Mouse (Mus musculus) embryo, embryonic 10 days (tissue): ENCODE measurements around the gene Cela1.

Source experiments
- DNase-seq: peaks from one replicate; pipeline ENCODE4 v3.0.0-alpha.2; 2015; ENCODE audit warnings: low spot score

Cela1 gene

GRCm38 (mm10) chr15:100687430-100687971 is at the start of gene Cela1:
Cela1 (minus strand) TSS chr15:100687921.
- DNase-seq: no peak

GRCm38 (mm10) chr15:100735953-100736300 is 48.2 kb upstream of the Cela1 start:
- no peak for DNase-seq

GRCm38 (mm10) chr15:100735095-100735952 is 47.6 kb upstream of the Cela1 start:
- DNase-seq: no peak

- DNase-seq: peak; percentile 44
Observed at GRCm38 (mm10) chr15:100732580-100732979, 44.9 kb upstream of the Cela1 start.

- no peak for DNase-seq
Observed at GRCm38 (mm10) chr15:100731081-100731480, 43.4 kb upstream of the Cela1 start.

GRCm38 (mm10) chr15:100729281-100729985 is 41.7 kb upstream of the Cela1 start, which contains the start of gene Galnt6:
Galnt6 (minus strand) TSS chr15:100729376.
- DNase-seq: peak; percentile 38

- DNase-seq: no peak
Observed at GRCm38 (mm10) chr15:100728586-100728985, 40.9 kb upstream of the Cela1 start.

GRCm38 (mm10) chr15:100727834-100728233 is 40.1 kb upstream of the Cela1 start:
- no peak for DNase-seq

GRCm38 (mm10) chr15:100726721-100727120 is 39.0 kb upstream of the Cela1 start:
- DNase-seq: no peak

GRCm38 (mm10) chr15:100723505-100723904 is 35.8 kb upstream of the Cela1 start:
- DNase-seq: no peak

GRCm38 (mm10) chr15:100722564-100722963 is 34.8 kb upstream of the Cela1 start:
- DNase-seq: no peak

- no peak for DNase-seq
Observed at GRCm38 (mm10) chr15:100722026-100722425, 34.3 kb upstream of the Cela1 start.

- DNase-seq: no peak
Observed at GRCm38 (mm10) chr15:100721445-100721844, 33.7 kb upstream of the Cela1 start.

- no peak for DNase-seq
Observed at GRCm38 (mm10) chr15:100720066-100720465, 32.3 kb upstream of the Cela1 start.

GRCm38 (mm10) chr15:100719217-100719616 is 31.5 kb upstream of the Cela1 start:
- no peak for DNase-seq

- DNase-seq: no peak
Observed at GRCm38 (mm10) chr15:100718572-100718971, 30.9 kb upstream of the Cela1 start.

- no peak for DNase-seq
Observed at GRCm38 (mm10) chr15:100717933-100718332, 30.2 kb upstream of the Cela1 start.

- DNase-seq: no peak
Observed at GRCm38 (mm10) chr15:100715399-100715993, 27.8 kb upstream of the Cela1 start.

- no peak for DNase-seq
Observed at GRCm38 (mm10) chr15:100714470-100714869, 26.7 kb upstream of the Cela1 start.

GRCm38 (mm10) chr15:100710838-100711237 is 23.1 kb upstream of the Cela1 start:
- DNase-seq: no peak

GRCm38 (mm10) chr15:100708433-100709078 is 20.8 kb upstream of the Cela1 start:
- DNase-seq: no peak

GRCm38 (mm10) chr15:100706226-100706625 is 18.5 kb upstream of the Cela1 start:
- DNase-seq: no peak
